ENCODE assay signal across 25 mouse cellular contexts in genomic region chr6:71390496-71390895, GRCm38 (mm10). TPM values are rescaled to one million over a fixed set of nuclear protein-coding genes. Genes with fewer than 3 reads are reported as not detected.
DNase-seq lines count a peak whose midpoint lies in the region; ATAC-seq and TF ChIP-seq lines count a peak whose summit lies in the region.
"Had no signal": no experiment of that assay in that cellular context is flagged by ENCODE, and none has a peak within 500 bp of the region (broad histone marks: within the 10 kb centered on the region; RNA-seq: fewer than 3 reads in every experiment).

No protein-coding gene starts in this region.

- no peak overlapping the region for H3K4me3 ChIP-seq in midbrain, postnatal 0 days (ENCODE audit: low read depth, low read length)
- H3K4me3 ChIP-seq in midbrain, embryonic 11.5 days (ENCODE audit: low read depth, low read length) = no peak overlapping the region
- H3K4me3 ChIP-seq: embryonic facial prominence, embryonic 10.5 days; gastrocnemius, adult 2 months; heart, embryonic 13.5 days; hindbrain, embryonic 15.5 days; limb, embryonic 15.5 days; megakaryocyte, embryonic 14.5 days; midbrain, embryonic 15.5 days; neural tube, embryonic 15.5 days; stomach, embryonic 15.5 days had no signal

- no peaks in the 10 kb centered on the region for H3K9me3 ChIP-seq in midbrain, postnatal 0 days (ENCODE audit: low read length)
- no peaks in the 10 kb centered on the region for H3K9me3 ChIP-seq in midbrain, embryonic 11.5 days (ENCODE audit: control insufficient read depth, low read length)
- H3K9me3 ChIP-seq: embryonic facial prominence, embryonic 10.5 days; heart, embryonic 13.5 days; hindbrain, embryonic 15.5 days; limb, embryonic 15.5 days; megakaryocyte, embryonic 14.5 days; midbrain, embryonic 15.5 days; neural tube, embryonic 15.5 days; stomach, embryonic 15.5 days had no signal

- no peak for ATAC-seq in midbrain, postnatal 0 days (ENCODE audit: low FRiP score)
- ATAC-seq in midbrain, embryonic 11.5 days (ENCODE audit: low FRiP score) = no peak
- ATAC-seq: intestine, postnatal 0 days; midbrain, embryonic 15.5 days had no signal

- DNase-seq in kidney, adult 11 months = peak; percentile 10
- DNase-seq in kidney, adult 18-20 months = no peak
- DNase-seq in midbrain, postnatal 0 days (ENCODE audit: low spot score) = peak; percentile 42
- DNase-seq in midbrain, embryonic 11.5 days (ENCODE audit: low spot score, missing footprints) = no peak
- DNase-seq in cerebellum, adult 8-10 months = peak; percentile 78
- DNase-seq in ovary, postnatal 10 days (ENCODE audit: low spot score) = no peak
- no peak for DNase-seq in gastrocnemius, adult 18-20 months (ENCODE audit: low spot score)
- DNase-seq: B cell, adult 2 months; gastrocnemius, adult 2 months; layer of hippocampus, postnatal 36 days; lung, adult 2 months; thymus, adult 18-20 months had no signal

- 93% methylated on average over 2 of the region's 2 CpGs for WGBS in midbrain, postnatal 0 days
- WGBS in midbrain, embryonic 11.5 days = 95% methylated on average over 2 of the region's 2 CpGs

- H3K4me2 ChIP-seq in midbrain, postnatal 0 days (ENCODE audit: low read depth, low read length, poor library complexity, severe bottlenecking) = no peak overlapping the region
- H3K4me2 ChIP-seq in midbrain, embryonic 11.5 days = no peak overlapping the region
- H3K4me2 ChIP-seq: heart, embryonic 13.5 days; hindbrain, embryonic 15.5 days; limb, embryonic 15.5 days; midbrain, embryonic 15.5 days; neural tube, embryonic 15.5 days; stomach, embryonic 15.5 days had no signal

- H3K27ac ChIP-seq in midbrain, postnatal 0 days (ENCODE audit: low read depth, low read length) = no peak overlapping the region
- no peak overlapping the region for H3K27ac ChIP-seq in midbrain, embryonic 11.5 days (ENCODE audit: low read depth, low read length)
- H3K27ac ChIP-seq: embryonic facial prominence, embryonic 10.5 days; gastrocnemius, adult 2 months; heart, embryonic 13.5 days; hindbrain, embryonic 15.5 days; limb, embryonic 15.5 days; midbrain, embryonic 15.5 days; neural tube, embryonic 15.5 days; stomach, embryonic 15.5 days had no signal

- H3K4me1 ChIP-seq in midbrain, postnatal 0 days (ENCODE audit: insufficient read depth, low read length) = no peaks in the 10 kb centered on the region
- H3K4me1 ChIP-seq in midbrain, embryonic 11.5 days (ENCODE audit: control insufficient read depth, insufficient read depth, low read length) = no peaks in the 10 kb centered on the region
- H3K4me1 ChIP-seq: embryonic facial prominence, embryonic 10.5 days; hindbrain, embryonic 15.5 days; limb, embryonic 15.5 days; megakaryocyte, embryonic 14.5 days; midbrain, embryonic 15.5 days; neural tube, embryonic 15.5 days; stomach, embryonic 15.5 days had no signal

- TF ChIP-seq CTCF in midbrain, postnatal 0 days (IDR thresholded peaks at IDR 0.05) = no peak

- H3K36me3 ChIP-seq in midbrain, postnatal 0 days (ENCODE audit: insufficient read depth, low read length) = peaks cover 14% of the 10 kb centered on the region
- 0 out of 2 replicates have a peak, but pooled peaks cover 2% of the 10 kb centered on the region for H3K36me3 ChIP-seq in midbrain, embryonic 11.5 days (ENCODE audit: control insufficient read depth, insufficient read depth, low read length)

- H3K27me3 ChIP-seq in midbrain, postnatal 0 days (ENCODE audit: insufficient read depth, low read length) = no peaks in the 10 kb centered on the region
- H3K27me3 ChIP-seq in midbrain, embryonic 11.5 days (ENCODE audit: control insufficient read depth, insufficient read depth, low read length) = no peaks in the 10 kb centered on the region
- H3K27me3 ChIP-seq: heart, embryonic 13.5 days; hindbrain, embryonic 15.5 days; limb, embryonic 15.5 days; megakaryocyte, embryonic 14.5 days; midbrain, embryonic 15.5 days; neural tube, embryonic 15.5 days; stomach, embryonic 15.5 days had no signal

- no peak overlapping the region for H3K9ac ChIP-seq in midbrain, postnatal 0 days (replicated peaks; ENCODE audit: low read length, poor library complexity, severe bottlenecking)
- H3K9ac ChIP-seq in midbrain, embryonic 11.5 days (ENCODE audit: low read length) = no peak overlapping the region
- H3K9ac ChIP-seq: heart, embryonic 13.5 days; hindbrain, embryonic 15.5 days; limb, embryonic 15.5 days; midbrain, embryonic 15.5 days; neural tube, embryonic 15.5 days; stomach, embryonic 15.5 days had no signal

RNA-seq across cellular contexts. Expression of gene Cd8a, which starts 17.3 kb away (rescaled TPM):
- not detected in 2 replicates for total RNA-seq in midbrain, postnatal 0 days (2014; rRNA removed)
- polyA plus RNA-seq in midbrain, postnatal 0 days (2015; fragmentation: Nextera tagmentation; extraction: Ambion mirVana) = not detected in 2 replicates
- polyA plus RNA-seq in midbrain, embryonic 11.5 days (2014; fragmentation: Nextera tagmentation; extraction: Ambion mirVana) = not detected in 2 replicates
- not detected for total RNA-seq in gastrocnemius, adult 18-20 months (2021)
- total RNA-seq: gastrocnemius, adult 2 months; granulocyte monocyte progenitor cell, adult 5-6 weeks; layer of hippocampus, adult 18-20 months; layer of hippocampus, postnatal 36 days; left cerebral cortex, postnatal 14 days had no signal
- polyA plus RNA-seq: embryonic facial prominence, embryonic 10.5 days; forebrain, embryonic 11.5 days; heart, embryonic 13.5 days; hindbrain, embryonic 15.5 days; limb, embryonic 15.5 days; midbrain, embryonic 15.5 days; neural tube, embryonic 15.5 days had no signal

RNA-seq across cellular contexts. Expression of gene Rmnd5a, which starts 49.9 kb away (rescaled TPM):
- 41.8 and 54.7 TPM in 2 replicates for total RNA-seq in midbrain, postnatal 0 days (2014; rRNA removed)
- polyA plus RNA-seq in midbrain, postnatal 0 days (2015; fragmentation: Nextera tagmentation; extraction: Ambion mirVana) = 6.5 and 7.8 TPM in 2 replicates
- polyA plus RNA-seq in midbrain, embryonic 11.5 days (2014; fragmentation: Nextera tagmentation; extraction: Ambion mirVana) = 8.3 and 8.6 TPM in 2 replicates
- total RNA-seq in gastrocnemius, adult 18-20 months (2021) = 100 to 1,000 TPM; 128 to 132 TPM

Comparison
In these comparisons a context has a peak if more than half of its experiments do, and no peak if none do; other contexts are left out.
1. DNase-seq: peak in kidney, adult 11 months (single experiment), midbrain, postnatal 0 days (single experiment) and cerebellum, adult 8-10 months (single experiment); none in kidney, adult 18-20 months (single experiment), midbrain, embryonic 11.5 days (single experiment), ovary, postnatal 10 days (single experiment) and gastrocnemius, adult 18-20 months (single experiment).